Mouse (Mus musculus): ENCODE data around the gene Cenpa. TPM values are rescaled to one million over a fixed set of nuclear protein-coding genes. Genes with fewer than 3 reads are reported as not detected.
"Not testable (repeated sequence)": the region's sequence is repeated elsewhere in the genome, so short reads cannot be mapped to it uniquely, and the experiment has no call there.

The Cenpa gene
- total RNA-seq, 1 experiment from 2014 or later, result 15.1 TPM

DNA sequence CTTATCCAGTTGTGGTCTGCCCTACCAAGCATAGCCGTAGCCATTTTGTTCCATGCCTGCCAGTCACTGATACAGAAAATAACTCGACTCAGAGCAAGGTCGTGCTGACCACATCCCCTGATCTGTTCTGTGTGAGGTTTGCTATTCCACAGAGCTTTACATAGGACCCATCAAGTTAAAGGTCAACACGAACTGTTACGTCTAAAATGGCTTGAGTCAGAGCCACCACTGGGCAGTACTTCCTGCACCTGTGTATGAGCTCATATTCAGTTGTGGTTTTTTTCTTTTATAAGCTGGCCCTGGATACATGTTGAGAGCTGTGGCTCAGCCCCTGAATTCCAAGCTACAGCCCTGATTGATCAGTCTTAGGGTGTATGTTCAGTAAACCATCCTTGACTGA is 13.0 kb downstream of the Cenpa start:
- DNase-seq, result no peak

DNA sequence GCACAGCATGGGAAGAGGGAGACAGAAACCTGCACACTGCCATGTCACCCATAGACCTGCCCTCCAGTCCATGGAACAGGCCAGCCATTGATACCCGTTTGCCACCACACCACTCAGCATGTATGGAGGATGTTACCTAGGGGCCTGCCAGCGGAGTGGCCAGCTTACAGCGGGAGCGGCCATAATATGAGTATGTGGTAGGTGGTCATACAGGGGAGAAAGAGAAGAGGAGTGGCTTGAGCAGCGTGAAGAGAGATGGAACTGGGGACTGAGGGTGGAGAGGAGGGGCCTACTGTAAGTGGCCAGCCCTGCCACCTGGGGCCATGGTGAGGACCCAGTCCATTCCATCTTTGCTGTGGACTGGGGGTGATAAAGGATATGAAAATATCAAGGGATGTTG is 15.4 kb downstream of the Cenpa start:
- no peak for DNase-seq

DNA sequence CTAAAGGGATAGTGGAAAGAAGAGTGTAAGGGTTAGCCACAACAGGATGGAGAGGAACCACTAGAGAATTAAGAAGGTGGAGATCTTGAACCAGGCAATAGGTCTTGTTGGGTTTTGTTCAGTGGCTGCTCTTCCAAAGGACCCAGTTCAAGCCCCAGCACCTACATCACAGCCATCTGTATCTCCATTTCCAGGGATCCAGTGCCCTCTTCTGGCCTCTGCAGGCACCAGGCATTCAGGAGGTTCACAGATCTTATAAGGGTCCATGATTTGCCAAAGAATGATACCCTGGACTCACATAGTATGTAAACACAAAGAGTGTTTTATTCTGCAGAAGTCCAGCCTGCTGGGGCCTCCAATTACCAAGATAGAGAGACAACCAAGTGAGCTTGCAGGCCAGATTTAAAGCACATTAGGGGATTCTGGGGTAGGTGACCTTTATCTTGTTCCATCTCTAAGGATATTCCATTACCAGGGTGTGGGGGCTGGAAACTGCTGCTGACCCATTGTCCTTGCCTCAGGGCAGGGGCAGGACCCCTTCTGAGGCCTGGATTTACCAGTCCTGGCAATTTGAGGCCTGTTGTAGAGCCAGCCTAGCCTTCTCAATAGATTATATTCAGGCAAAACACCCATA is 16.5 kb downstream of the Cenpa start:
- DNase-seq, result no peak

DNA sequence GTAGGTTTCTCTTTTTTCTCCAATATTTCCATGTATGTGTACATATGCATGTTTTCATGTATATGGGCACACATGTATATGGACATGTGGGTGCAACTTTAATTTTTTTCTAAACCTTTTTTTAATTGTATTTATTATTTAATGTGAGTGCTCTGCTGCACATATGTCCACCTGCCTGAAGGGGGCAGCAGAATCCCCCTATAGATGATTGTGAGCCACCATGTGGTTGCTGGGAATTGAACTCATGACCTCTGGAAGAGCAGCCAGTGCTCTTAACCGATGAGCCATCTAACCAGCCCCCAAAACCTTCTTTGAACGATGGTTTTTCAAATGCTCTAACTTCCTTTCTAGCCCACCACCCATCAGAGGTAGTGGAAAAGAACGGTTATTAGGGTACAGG is 17.4 kb downstream of the Cenpa start:
- DNase-seq, result no peak

DNA sequence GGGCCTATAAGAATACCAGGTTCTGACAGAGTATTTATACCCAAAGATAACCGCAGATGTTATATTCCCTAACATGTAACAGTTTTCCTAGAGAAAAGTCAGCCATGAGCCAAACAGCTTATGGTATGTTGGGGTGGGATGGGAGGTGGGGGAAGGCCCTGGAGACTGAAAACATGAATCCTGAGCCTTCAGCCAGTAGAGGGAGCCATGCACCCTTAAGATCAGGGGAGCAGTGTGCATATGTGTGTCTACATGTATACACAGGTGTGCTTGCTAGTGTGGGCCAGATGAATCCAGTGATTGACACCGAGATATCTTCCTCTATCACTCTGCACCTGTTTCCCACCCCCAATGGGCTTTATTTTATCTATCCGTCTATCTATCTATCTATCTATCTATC is 20.2 kb downstream of the Cenpa start:
- no peak for DNase-seq

DNA sequence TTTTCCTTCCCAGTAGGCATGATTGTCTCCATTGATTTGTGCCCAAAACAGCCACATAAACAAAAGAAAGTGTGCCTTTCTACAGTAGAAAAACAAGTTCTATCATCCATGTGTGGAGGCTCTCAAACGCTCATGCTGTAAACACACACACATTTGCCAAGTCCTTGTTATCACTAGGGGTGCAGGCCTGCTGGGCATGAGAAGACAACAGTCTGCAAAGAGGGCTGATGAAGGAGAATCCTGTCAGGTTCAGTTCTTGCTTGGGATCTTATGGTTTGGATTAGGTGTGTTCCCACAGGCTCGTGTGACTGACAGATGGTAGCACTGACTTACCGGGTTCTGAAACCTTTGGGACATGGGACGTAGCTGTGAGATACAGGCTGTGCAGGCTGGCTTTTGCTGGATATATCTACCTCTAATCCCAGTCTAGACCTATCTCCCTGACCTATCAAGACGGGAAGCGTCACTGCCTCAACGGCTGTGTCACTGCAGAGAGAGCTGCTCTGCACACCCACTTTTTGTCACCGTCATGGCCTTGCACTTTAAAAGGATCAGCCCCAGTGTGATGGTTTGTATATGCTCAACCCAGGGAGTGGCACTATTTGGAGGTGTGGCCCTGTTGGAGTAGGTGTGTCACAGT is 33.9 kb downstream of the Cenpa start:
- no peak for DNase-seq

DNA sequence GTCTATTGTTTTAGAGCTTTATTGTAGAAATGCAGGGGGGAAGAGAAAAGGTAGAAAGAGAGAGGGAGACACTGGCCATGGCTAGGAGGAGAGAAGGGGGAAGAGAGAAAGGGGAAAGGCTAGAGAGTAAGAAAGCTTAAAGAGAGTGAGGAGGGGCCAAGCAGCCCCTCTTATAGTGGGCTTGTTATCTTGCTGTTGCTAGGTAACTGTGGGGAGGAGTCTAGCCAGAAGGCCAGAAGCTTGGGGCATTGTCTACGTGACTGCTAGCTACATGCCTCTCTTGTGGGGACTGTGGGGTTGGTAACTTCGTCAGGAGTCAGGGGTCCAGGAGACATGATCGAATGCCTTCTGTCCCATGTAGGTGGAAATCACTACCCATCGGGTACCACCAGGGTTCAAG is 34.8 kb downstream of the Cenpa start:
- DNase-seq, result not testable (repeated sequence)

DNA sequence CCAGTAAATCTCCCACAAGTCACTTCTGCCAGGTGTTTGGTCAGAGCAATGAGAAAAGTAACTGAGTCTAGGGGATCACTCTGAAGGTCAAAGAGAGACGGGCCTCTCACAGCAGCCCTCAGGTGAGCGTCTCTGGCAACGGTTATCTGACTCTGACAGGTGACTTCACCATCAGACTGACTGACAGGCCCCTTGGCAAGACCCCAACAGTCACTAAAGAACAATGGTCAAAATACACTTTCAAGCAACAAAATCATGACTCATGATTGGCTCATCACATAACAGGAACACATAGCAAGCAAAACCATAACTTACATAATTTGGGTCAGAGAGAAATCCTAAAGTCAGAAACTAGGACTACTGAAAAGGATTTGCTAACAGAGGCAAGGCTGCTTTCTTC is 35.3 kb downstream of the Cenpa start:
- DNase-seq, result no peak

DNA sequence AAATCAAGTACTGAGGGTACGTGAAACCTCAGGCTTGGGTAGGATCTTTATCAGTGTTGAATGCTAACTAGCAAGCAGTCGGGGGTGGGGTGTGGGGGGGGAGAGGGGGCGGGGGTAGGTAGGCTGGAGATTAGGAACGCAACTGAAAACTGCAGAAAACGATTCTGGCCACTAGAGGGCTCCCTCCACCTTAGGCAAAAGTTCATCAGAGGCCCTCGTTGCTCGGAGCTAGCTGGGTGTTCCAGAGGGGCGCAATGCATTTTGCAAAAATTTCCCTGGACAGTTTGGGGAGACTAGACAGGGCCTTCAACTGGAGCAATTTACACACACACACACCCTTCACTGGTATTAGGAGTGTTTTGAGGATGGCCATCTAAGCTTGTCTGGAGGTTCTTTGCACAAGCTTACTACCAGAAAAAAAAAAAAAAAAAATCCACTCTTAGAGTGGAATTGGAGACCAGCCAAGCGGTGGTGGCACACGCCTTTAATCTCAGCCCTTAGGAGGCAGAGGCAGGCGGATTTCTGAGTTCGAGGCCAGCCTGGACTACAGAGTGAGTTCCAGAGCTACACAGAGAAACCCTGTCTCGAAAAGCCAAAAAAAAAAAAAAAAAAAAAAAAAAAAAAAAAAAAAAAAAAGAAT is 43.3 kb downstream of the Cenpa start:
- DNase-seq, result peak; percentile 59

DNA sequence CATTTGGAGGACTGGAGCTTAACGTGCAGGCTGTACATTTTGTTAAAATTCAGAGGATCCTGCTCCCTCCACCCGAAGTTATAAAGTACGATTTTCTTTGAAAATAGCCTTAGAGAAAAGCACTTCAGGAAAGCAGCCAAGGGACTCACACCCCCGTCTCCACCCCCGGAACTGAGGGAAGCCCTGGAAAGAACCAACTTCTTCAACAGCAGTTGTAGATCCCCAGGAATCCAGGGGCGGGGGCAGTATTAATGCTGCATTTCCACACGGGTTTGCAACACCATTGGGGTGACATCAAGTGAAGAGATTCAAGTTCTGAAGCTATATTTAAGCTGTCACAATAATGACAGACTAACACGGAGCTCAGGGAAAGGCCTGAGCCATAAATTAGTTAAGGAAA is 43.9 kb downstream of the Cenpa start:
- DNase-seq, result no peak

DNA sequence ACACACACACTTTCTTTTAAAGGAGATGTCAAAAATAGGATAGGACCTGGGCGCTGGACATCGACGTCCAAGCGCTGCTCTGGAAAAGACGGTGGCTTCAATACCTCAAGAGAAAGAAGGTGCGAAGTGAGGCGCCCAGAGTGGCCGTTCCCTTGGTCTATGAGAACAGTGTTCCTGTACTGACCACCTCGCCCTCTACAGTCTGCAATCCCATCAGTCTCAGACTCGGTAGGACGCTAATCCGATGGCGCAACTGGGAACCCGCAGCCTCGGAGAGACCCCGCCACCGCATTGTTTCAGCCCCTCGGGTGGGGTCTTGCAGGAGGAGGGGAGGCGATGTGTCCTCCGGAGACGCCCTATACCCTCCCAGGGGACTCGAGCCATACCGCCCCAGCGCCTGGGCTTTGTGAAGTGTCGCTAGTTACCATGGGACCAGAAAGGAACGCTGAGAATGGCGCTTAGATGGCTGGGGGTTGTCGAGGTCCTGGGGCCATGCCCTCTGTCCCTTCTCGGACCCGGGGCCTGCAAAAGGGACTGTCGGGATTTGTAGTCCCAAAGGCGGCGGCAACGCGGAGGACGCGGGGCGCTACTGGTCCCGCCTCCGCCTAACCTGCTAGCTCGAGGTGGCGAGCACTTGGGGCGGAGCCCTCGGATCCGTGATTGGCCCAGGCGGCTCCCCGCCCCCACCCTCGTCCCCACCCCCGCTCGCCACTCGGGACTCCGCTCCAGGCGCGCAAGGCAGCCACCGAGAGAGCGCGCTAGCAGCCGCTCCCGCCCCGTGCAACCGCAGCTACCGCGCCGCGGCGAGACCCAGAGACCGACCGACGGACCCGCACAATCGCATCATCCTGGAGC is 44.8 kb downstream of the Cenpa start, which contains the start of gene Dpysl5:
TSS of gene Dpysl5 (plus strand) at position 418 of the 855 bp plus-strand sequence.
- DNase-seq, result peak; percentile 79

DNA sequence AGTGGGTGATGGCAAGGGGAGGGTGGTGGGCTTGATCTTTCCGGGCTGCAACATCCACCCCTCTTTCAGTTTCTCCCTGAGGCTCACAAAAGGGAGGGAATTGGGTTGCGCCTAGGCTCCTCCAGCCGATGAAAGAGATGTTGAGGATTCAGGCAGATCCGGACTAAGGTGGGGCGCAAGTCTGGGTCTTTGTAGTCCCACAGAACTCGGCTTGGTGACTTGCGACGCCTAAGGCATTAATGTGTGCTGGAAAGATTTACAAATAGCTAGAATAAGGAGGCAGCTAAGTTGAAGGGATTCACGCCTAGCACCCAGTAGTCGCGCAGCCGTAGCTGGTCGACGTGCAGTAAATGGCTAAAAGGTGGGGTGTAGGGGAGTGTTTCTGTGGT is 45.4 kb downstream of the Cenpa start:
- no peak for DNase-seq

DNA sequence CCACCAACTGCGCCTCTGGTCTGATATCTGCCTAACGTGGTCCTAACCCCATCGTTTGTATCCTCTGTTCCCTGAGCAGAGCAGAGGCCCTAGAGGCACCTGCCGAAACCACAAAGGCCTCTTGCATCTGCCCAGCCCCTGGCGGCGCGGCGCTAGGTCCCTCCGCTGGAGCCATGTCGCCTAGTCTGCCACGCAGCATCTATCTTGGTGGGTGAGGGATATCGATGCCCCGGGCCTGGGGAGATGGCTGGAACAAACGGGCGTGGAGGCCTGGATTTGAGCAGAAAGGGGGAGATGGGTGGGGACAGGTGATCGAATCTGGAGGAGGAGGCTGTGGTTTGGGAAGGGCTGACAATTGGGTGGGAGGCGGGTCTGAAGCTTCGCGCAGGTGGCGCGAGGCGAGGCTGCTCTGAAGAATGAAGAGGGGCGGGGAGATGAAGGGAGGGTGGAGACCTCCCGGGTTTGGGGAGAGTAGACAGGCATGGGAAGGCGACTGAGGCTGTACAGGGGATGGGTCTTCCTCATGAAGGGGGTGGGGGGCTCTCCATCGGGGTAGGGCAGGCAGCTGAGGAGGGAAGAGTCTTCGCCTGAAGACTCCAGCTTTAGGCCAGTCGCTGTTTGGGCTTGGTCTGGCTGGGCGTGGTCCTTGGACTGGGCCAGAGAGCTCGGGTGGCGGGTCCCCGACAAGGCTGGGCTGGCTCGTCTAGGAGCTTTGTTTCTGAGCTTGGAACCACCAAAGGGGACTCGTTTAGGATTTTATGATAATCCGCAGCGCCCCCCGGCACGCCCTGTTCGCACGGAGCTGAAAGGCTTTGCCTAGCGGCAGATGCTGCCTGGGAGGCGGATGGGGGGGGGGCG is 46.1 kb downstream of the Cenpa start:
- DNase-seq, result peak; percentile 4

DNA sequence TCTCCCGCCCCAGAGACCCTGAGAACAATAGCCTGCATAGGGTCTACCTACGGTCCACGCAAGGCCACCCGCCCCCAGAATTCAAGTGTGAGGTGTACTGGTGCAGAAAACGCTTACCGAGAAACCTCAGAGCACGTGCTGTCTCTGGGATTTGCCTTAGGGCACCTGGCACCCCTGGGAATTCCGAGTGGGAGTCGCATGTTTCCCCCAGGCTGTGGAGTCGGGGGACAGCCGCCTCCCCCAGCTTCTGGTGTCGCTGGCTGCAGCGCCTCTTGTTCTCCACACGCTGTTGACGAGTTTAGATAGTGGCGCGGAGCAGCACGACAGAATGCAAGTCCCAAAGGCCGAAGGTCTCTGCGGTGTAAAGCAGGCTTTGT is 46.7 kb downstream of the Cenpa start:
- peak; percentile 9 for DNase-seq

DNA sequence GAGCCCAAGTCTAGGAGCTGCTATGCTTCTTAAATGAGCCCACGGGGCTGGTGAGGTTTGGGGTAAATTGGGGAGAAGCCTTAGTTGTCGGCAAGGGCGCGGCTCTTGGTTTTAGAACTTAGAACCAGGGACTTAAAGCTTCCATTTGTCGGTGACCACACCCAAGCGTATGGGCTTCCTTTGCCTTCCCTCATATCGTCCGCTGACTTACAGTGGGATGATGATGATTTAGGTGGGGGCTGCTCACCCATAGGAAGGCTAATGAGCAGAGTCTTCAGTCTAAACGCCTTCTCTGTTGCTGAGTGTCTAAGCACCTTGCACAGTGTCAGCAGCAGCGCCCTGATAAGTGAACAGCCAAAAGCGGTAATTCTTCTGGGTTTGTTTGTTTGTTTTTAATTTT is 47.1 kb downstream of the Cenpa start:
- no peak for DNase-seq

DNA sequence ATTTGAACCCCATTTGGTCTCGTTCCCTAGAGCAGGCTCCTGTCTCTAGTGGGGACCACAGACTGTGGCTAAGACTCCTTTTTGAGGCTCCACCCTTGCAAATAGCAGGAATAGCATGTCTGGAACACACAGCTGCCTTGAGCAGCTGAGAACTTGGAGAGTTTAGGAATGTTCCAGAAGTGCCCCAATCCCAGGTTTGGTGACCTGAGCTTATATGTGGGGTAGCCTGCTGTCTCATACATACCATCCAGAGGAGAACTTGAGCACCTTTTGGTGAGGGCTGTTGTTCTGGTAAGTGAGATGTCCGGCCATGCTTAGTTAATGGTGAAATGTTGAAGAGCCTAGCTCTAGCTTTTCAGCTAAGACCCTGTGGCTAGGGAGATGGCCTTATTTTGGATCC is 49.7 kb downstream of the Cenpa start:
- DNase-seq, result no peak

DNA sequence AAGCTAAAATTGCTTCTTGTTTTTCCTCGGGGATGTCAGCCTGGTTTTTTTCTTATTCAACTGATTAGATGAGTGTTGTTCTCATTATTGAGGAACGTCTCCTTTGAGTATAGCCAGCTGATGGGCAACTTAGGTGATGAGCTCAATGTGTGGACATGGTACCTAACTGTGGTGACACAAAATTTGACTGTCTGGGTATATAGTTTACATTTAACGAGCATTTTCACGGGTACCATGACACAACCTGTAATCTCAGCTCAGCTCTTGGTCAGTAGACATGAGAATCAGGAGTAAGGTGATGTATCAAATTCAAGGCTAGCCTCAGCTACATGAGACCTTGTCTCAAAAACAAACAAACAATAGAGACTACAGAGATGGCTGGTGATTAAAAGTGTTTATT is 50.9 kb downstream of the Cenpa start:
- DNase-seq, result no peak

DNA sequence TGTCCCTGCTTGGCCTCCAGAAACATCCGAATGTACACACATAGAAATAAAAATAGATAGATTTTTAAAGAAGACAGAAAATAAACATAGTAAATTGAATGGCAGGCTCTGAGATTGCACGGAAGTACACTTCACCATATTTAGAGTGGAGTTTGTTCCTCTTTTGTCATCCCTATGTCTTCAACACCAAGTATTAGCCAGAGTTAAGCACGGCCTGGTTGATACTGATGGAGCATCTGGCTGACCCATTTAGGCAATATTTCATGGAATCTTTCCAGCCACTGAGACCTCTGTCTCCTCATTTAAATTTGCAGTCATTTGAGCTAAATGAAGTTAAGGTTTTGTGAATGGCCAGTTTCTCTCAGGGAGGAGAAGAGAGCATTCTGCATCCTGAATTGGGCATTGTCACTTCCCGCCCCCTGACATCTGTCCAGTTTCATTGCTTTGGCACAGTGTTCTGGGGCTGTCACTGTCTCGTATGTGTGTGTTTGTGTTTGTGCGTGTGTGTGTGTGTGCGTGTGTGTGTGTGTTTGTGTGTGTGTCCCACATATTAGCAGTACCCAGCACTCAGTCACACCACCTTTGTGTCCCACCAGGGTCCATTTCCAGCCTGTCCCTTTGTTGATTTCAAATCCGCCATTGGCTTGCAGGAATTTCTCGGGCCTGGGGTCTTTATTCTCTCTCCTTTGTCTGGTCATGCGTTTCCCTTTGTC is 51.6 kb downstream of the Cenpa start:
- no peak for DNase-seq

DNA sequence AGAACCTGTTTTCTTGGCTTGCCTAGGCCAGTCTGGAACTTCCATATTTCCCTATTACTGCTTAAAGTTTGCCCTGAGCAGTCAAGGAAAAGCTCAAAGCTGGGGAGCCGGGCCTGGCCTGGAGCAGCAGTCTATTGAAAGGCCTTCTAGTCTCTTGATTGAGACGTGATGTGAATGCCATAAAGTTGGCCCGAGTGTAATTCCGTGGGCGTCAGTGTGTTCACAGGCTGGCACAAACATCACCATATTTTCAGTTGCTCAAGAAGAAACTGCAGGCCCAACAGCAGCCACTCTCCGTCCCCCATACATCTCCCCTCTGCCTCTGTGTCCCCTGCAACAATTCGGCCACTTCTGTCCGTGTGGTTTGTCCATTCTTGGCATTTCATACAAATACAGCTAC is 55.4 kb downstream of the Cenpa start:
- no peak for DNase-seq

All from adrenal gland, postnatal 25 days (tissue).